Mouse (Mus musculus) ovary, postnatal 10 days (tissue): ENCODE data around the gene Olfr1330.
"Not testable (repeated sequence)": the region's sequence is repeated elsewhere in the genome, so short reads cannot be mapped to it uniquely, and the experiment has no call there.

Source experiments
- DNase-seq: peaks from one replicate; pipeline ENCODE4 v3.0.0; 2022; ENCODE audit warnings: low spot score

Gene Olfr1330

GRCm38 (mm10) chr4:118888297-118888696 lies at the start of gene Olfr1330:
Gene Olfr1330 (plus strand): TSS chr4:118888597.
- DNase-seq: no peak

DNA sequence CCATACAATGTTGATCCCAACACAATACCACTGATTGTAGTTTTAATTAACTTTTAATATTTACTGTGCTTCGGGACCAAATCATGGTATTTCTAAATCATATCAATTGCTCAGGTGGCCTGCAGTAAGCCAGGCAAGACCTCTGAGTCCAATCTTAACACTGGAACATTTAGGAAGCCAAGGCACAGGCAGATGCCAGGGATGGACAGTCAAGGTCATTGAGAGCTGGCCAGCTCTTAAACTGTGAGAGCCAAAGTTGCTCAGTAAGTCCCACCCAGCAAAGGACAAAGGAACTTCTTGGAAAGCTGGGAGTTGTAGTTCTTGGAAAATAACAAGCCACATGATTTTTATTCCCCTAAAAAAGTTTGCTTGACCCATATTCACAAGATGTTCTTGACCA lies 26.6 kb upstream of the Olfr1330 start:
- no peak for DNase-seq

GRCm38 (mm10) chr4:118862704-118863103 lies 25.7 kb upstream of the Olfr1330 start:
- DNase-seq: no peak

DNA sequence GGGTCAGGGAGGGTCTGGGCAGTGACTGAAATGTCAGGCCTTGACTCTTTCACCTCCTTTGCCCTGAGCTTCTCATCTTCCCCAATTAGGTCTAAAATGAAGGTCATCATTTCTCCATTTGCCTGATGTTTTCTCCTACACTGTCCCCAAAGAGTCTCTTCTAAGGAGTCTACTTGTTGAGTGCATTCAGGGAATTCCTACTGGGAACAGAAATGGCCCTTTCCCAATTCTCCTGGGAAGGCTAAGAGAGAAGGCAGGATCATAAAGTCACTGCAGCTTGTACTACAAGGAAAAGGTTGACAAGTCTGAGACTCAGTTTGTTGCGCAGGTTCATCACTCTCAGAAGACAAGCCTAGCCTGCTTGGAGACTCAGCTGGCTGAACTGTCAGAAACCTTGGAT lies 24.0 kb upstream of the Olfr1330 start, which contains the start of gene Olfr1331:
Gene Olfr1331, plus strand, starts transcription at position 301 of the 400 bp plus-strand sequence.
- DNase-seq: no peak

DNA sequence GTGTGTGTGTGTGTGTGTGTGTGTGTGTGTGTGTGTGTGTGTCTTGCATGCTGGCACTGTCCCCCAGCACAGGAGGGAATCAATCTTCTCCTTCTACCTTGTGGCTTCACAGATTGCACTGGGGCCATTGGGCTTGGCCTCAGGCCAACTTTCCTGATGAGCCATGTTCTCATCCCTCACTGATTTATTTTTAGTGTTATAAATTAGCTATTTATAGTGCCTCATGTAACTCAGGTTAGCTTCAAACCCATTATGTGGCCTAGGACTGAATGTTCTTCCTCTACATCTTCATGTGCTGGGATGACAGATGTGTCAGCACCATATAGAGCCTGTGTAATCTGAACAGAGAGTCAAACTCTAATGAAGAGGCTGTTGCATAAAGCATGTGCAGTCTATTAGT lies 20.8 kb upstream of the Olfr1330 start:
- no peak for DNase-seq

GRCm38 (mm10) chr4:118901981-118902380 lies 13.6 kb downstream of the Olfr1330 start:
- DNase-seq: no peak

DNA sequence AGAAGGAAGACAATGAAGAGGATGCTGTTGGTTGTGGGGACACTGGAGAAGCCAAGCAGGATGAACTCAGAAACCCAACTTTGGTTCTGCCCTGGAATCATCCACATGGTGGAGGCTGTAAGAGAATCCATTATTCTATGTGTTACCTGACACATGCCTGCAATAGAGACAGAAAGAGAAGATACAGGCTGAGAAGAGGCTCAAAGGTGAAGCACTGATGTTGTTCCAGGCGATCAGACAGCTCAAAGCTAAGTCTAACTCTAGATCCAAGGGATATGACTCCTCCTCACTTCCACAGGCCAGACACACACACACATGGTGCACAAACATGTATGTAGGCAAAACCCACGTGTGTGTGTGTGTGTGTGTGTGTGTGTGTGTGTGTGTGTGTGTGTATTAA lies 29.0 kb downstream of the Olfr1330 start, which contains the start of gene Olfr1329:
Gene Olfr1329, minus strand, starts transcription at position 101 of the 400 bp plus-strand sequence.
- not testable (repeated sequence) for DNase-seq

GRCm38 (mm10) chr4:118931326-118931725 lies 42.9 kb downstream of the Olfr1330 start:
- not testable (repeated sequence) for DNase-seq

DNA sequence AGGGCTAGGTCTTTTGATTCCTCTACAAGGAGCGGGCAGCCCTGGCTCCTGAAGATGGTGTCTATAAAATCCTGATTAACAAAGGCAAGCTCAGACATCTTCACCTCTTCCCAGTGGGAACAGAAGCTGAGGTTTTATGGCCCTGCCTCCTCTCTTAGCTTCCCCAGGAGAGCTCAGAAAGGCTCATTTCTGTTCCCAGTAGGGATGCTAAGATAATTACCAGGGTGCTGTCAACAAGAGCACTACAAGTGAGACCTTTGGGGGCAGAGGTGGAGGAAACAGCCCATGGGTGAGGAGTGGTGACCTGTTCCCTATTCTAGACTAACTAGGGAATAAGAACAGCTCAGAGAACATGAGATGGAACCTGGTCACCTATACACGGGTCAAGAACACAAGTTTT lies 50.1 kb downstream of the Olfr1330 start, which contains the start of gene Olfr1328:
Gene Olfr1328, minus strand, starts transcription at position 101 of the 400 bp plus-strand sequence.
- DNase-seq: no peak
